Mouse (Mus musculus) T-helper 2 cell (primary cell): ENCODE data around the gene Rad50.

Source experiments
- in situ Hi-C: fragments of 300-600 bp; cut with MboI, MseI; formaldehyde crosslinking; loops from one replicate; pipeline ENCODE4 v1.15.1; 2025; ENCODE audit warnings: high pct_unique_total_duplicates

Gene Rad50

DNA sequence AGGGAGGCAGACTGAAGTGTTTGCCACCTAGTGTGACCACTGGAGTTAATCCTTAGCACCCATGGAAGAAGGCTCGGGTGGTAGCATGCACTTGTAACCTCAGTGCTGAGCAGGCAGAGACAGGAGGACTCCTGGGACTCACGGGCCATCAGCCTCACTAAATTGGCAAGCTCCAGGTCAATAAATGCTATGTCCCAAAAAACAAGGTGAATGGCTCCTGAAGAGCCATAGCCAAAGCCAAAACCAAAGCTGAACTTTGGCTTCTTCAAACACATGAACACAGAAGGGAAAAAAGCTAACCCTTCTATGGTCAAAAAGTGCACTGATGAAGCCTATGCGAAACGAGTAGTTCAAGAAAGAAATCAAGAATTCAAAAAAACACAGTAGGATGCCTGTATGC lies 7.8 kb downstream of the Rad50 start:
- in situ Hi-C loops = no loop called here

GRCm38 (mm10) chr11:53698521-53698920 lies 8.6 kb downstream of the Rad50 start:
- in situ Hi-C loops = no loop called here

GRCm38 (mm10) chr11:53691979-53692378 lies 15.1 kb downstream of the Rad50 start:
- in situ Hi-C loops = no loop called here

DNA sequence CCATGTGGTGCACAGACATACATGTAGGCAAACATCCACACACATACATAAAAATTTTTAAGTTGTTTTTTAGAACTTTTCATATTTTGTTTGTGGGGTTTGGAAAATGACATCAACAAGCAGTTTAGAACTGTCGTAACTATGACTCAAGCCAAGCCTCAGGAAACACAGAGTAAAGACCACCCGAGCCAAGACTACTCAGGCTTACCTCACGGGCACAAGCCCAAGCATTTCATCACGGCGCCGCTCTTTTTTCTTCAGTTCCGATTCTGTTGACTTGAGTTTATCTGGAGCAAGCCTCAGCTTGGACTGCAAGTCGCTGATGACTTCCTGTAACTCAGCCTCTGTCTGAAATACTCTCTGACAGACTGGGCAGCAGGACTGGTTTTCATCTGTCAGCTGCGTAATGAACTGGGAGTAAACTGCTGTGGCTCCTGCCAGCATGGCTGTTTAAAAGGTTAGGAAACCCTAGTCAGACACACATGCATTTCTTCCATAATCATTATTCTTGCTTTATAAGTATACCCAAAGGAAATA lies 24.1 kb downstream of the Rad50 start:
- in situ Hi-C loops = no loop called here

- in situ Hi-C loops = no loop called here
These were observed 24.9 kb downstream of the Rad50 start for GRCm38 (mm10) chr11:53682170-53682569.

DNA sequence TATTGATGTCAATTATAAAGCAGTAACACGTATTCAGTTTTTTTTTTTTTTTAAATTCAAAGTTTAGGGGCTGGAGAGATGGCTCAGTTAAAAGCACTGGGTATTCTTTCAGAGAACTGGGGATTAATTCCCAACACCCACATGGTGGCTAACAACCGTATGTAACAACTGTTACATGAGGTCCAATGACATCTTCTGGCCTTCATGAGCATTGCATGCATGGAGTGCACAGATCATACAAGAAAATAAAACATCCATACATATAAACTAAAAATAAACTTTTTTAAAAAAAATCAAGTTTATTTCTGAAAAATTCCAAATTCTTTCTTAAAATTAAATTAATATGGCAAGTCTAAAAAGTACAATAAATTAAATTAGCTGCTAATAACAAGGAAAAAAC lies 25.4 kb downstream of the Rad50 start:
- in situ Hi-C loops = no loop called here

GRCm38 (mm10) chr11:53680141-53680540 lies 27.0 kb downstream of the Rad50 start:
- in situ Hi-C loops = no loop called here

DNA sequence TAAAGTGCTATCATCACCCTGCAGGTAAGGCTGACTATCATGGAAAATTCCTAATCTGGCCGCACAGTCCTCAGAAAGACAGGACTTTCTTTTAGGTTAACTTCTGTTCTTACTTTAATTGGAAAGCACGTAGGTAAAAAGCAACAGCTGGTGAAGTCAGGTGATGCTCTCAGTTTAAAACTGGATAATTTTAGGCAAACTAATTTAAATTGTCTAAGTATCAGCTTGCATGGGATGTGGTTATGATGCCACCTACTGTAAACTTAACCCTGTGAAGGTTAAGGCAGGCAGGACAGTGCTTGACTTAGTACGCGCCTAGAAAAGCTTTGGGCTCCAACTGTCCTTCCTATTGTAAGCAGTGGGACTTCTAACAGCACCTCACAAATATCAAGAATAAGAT lies 35.7 kb downstream of the Rad50 start:
- in situ Hi-C loops = no loop called here

DNA sequence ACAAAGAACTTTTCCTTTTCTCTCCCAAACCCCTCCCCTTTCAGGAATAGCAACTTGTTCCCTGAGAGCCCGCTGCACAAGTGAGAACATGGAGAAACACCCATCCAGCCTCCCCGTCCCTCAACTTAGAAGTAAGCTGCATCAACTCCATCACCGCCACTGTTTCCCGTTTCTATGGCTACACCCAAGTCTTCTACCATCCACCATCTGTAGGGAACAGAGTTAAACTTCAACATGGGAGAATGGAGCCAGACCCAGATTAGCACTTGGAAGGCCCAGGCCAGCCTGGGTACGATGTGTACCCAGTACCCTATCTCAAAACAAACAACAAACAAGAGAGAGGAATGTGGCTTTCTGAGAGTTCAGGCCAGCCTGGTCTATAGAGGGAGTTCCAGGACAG lies 43.0 kb downstream of the Rad50 start:
- in situ Hi-C loops = no loop called here

DNA sequence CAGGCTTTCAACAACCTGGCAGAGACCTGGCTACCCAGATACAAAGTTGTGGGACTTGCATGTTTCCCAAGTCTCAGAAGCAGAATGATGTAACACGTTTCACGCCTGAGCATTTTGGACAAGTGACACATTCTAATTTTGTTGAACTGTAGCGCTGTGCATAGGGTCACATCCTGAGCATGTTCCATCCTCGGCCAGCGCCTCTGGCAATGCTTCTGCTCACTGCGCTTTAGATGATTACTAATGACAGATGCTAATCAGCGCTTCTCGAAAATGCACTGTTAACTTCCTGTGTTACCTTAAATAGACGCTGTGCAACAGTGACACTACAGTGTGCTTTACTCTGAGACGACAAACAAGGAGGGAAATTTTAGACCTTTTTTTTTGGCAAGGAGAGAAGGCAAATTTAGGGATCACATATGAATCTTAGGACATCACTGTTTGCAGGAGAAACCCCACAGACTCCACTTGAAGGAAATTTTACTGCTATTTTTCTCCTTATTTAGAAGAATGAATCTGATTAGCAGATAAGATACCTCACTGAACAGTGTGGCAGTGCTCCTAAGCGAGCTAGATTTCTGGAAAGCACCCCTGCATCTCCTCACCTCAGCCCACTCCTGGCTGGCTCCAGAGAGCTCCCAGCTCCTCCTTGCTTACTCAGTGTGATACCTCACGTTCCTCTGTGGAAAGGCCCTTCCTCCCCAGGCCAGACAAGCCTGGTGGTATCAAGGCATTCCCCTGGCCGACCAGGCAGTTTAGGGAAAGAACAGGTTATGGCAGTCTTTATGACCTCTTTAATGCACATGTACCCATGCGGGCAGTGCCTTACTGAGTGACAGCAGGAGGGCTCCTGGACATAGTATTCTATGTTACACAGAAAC lies 44.1 kb downstream of the Rad50 start:
- in situ Hi-C loops = no loop called here

DNA sequence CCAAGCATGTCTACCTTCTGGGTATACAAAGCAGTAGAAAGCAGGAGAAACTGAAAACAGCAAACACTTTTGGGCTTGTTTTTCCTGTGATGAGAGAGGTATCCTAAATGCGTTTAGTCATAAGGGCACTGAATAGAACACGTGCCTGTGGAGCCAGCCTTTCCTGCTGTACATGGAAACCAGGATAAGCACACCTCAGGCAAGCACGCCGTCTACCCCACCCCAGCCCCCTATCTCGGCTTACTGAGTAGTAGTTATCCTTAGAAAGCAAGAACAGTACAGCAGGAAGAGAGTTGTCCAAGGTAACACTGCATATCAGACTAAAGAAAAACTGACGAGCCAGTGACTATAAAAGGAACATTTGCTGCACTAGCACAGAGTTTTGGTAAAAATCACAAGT lies 49.3 kb downstream of the Rad50 start:
- in situ Hi-C loops = no loop called here

- in situ Hi-C loops = no loop called here
These were observed 49.7 kb downstream of the Rad50 start for GRCm38 (mm10) chr11:53657381-53657780.

- in situ Hi-C loops = no loop called here
These were observed 50.4 kb downstream of the Rad50 start for GRCm38 (mm10) chr11:53656558-53657202.

GRCm38 (mm10) chr11:53655043-53655442 lies 52.1 kb downstream of the Rad50 start:
- in situ Hi-C loops = no loop called here

- in situ Hi-C loops = no loop called here
These were observed 54.7 kb downstream of the Rad50 start for GRCm38 (mm10) chr11:53652427-53652826.

- in situ Hi-C loops = no loop called here
These were observed 55.7 kb downstream of the Rad50 start for GRCm38 (mm10) chr11:53651441-53651840.

DNA sequence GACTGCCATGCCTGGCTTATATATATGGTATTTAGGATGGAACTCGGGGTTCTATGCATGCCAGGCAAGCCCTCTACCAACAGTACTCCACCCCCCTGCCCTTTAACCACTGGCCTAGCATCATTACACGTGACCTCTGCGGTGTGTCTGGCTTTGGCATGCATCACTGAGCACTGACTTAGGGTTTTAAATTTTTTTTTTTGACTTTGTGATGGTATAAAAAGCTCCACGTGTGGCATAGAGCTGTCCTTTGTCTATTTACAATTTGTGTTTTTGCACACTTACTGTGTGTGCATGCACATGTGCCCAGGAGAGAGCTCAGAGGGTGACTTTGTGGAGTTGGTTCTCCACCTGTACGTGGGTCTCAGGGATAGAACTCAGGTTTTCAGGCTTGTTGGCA lies 63.1 kb downstream of the Rad50 start:
- in situ Hi-C loops = no loop called here

DNA sequence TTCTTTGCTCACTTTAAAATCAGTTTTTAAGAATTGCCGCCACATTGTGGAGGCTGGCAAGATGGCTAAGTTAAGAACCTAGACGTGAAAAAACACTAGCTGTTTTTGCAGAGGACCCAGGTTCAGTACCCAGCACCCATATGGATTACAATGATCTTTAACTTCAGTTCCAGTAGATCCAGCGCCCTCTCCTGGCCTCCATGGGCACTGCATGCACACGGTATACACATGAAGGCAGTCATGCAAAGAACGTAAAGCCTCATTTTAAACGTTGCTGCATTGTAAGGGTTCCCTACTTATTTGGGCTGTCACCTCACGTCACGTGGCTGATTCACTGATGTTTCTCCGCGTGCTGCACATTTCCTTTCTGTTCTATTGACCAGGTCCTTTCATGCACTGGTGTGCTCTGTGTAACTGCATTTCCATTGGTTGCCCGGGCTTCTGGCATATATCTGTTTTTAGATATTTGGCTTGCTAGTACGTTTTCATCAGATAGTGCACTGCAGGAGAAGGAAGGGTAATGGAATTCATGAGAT lies 64.3 kb downstream of the Rad50 start:
- in situ Hi-C loops = no loop called here

GRCm38 (mm10) chr11:53637803-53638260 lies 69.3 kb downstream of the Rad50 start:
- in situ Hi-C loops = no loop called here

- in situ Hi-C loops = no loop called here
These were observed 69.9 kb downstream of the Rad50 start for GRCm38 (mm10) chr11:53637046-53637802.

- in situ Hi-C loops = no loop called here
These were observed 70.9 kb downstream of the Rad50 start for GRCm38 (mm10) chr11:53636183-53636646.
